15 mouse cellular contexts compared by ENCODE assay signal in the genomic region with DNA sequence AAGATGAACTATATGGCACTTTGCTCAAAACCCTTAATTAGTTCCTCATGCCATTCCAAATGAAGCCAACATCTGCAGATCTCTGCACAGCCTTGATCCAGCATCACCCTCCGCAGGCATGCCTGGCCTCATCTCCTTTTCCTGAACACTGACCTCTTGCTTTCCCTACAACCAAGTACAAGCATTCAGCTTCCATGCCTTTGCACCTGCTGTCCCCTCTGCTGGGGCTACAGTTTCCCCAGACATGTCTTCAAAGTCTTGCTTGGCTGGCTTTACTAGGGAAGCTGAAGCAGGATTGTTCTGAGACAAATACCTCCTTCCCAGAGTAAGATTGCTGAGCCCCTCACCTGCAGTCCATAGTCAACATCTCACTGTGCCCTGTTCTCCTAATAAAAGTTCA. TPM values are rescaled to one million over a fixed set of nuclear protein-coding genes. Genes with fewer than 3 reads are reported as not detected.
DNase-seq lines count a peak whose midpoint lies in the region; ATAC-seq and TF ChIP-seq lines count a peak whose summit lies in the region.
"Had no signal": no experiment of that assay in that cellular context is flagged by ENCODE, and none has a peak within 500 bp of the region (broad histone marks: within the 10 kb centered on the region; RNA-seq: fewer than 3 reads in every experiment).

No protein-coding gene starts in this region.

- no peak overlapping the region for H3K4me3 ChIP-seq in forebrain, postnatal 0 days (ENCODE audit: low read depth, low read length)
- no peak overlapping the region for H3K4me3 ChIP-seq in forebrain, embryonic 16.5 days (replicated peaks; ENCODE audit: low read length)
- peak overlapping the region; percentile 69; the same call in 1 of the 2 replicates for H3K4me3 ChIP-seq in layer of hippocampus, adult 2 months
- H3K4me3 ChIP-seq in midbrain, embryonic 16.5 days (ENCODE audit: low read depth, low read length), result no peak overlapping the region; the same call in 1 of the 2 replicates
- no peak overlapping the region for H3K4me3 ChIP-seq in midbrain, embryonic 13.5 days (replicated peaks)
- no peak overlapping the region; the same call in 1 of the 2 replicates for H3K4me3 ChIP-seq in neural tube, embryonic 15.5 days (replicated peaks)

- WGBS in forebrain, postnatal 0 days, result 73% methylated on average over 1 of the region's 1 CpGs
- WGBS in forebrain, embryonic 16.5 days, result 72% methylated on average over 1 of the region's 1 CpGs
- WGBS in midbrain, embryonic 16.5 days, result 50% methylated on average over 1 of the region's 1 CpGs
- 67% methylated on average over 1 of the region's 1 CpGs for WGBS in midbrain, embryonic 13.5 days
- WGBS in neural tube, embryonic 15.5 days, result 74% methylated on average over 1 of the region's 1 CpGs

- H3K27ac ChIP-seq in forebrain, postnatal 0 days (ENCODE audit: low read depth, low read length), result no peak overlapping the region
- no peak overlapping the region for H3K27ac ChIP-seq in forebrain, embryonic 16.5 days (ENCODE audit: low read length)
- peak overlapping the region; percentile 96 for H3K27ac ChIP-seq in layer of hippocampus, adult 2 months
- no peak overlapping the region for H3K27ac ChIP-seq in midbrain, embryonic 16.5 days (ENCODE audit: low read length)
- H3K27ac ChIP-seq in midbrain, embryonic 13.5 days, result no peak overlapping the region
- H3K27ac ChIP-seq in neural tube, embryonic 15.5 days (replicated peaks), result no peak overlapping the region

- H3K4me2 ChIP-seq in forebrain, postnatal 0 days (ENCODE audit: low read depth), result 0 out of 2 replicates have a peak overlapping the region, but pooled peaks have one; percentile 85
- no peak overlapping the region for H3K4me2 ChIP-seq in forebrain, embryonic 16.5 days (ENCODE audit: low read length)
- 0 out of 2 replicates have a peak overlapping the region, but pooled peaks have one; percentile 89 for H3K4me2 ChIP-seq in midbrain, embryonic 16.5 days (ENCODE audit: low read length)
- H3K4me2 ChIP-seq in midbrain, embryonic 13.5 days (replicated peaks), result no peak overlapping the region
- H3K4me2 ChIP-seq in neural tube, embryonic 15.5 days, result peak overlapping the region; percentile 90

- peaks cover 9% of the 10 kb centered on the region; the same call in 1 of the 2 replicates for H3K4me1 ChIP-seq in forebrain, postnatal 0 days (ENCODE audit: insufficient read depth)
- peaks cover 35% of the 10 kb centered on the region for H3K4me1 ChIP-seq in forebrain, embryonic 16.5 days (replicated peaks; ENCODE audit: control insufficient read depth, insufficient read depth, low read length)
- H3K4me1 ChIP-seq in midbrain, embryonic 16.5 days (ENCODE audit: control insufficient read depth, insufficient read depth, low read length), result peaks cover 35% of the 10 kb centered on the region
- peaks cover 40% of the 10 kb centered on the region for H3K4me1 ChIP-seq in midbrain, embryonic 13.5 days (replicated peaks)
- H3K4me1 ChIP-seq in neural tube, embryonic 15.5 days, result peaks cover 43% of the 10 kb centered on the region

- H3K27me3 ChIP-seq in forebrain, postnatal 0 days (ENCODE audit: insufficient read depth, low read length), result no peaks in the 10 kb centered on the region
- H3K27me3 ChIP-seq in forebrain, embryonic 16.5 days (replicated peaks; ENCODE audit: control insufficient read depth, insufficient read depth, low read length), result no peaks in the 10 kb centered on the region
- H3K27me3 ChIP-seq in midbrain, embryonic 16.5 days (ENCODE audit: control insufficient read depth, insufficient read depth, low read depth, low read length), result no peaks in the 10 kb centered on the region
- H3K27me3 ChIP-seq in midbrain, embryonic 13.5 days, result peaks cover 9% of the 10 kb centered on the region
- H3K27me3 ChIP-seq in neural tube, embryonic 15.5 days (replicated peaks), result 0 out of 2 replicates have a peak, but pooled peaks cover 5% of the 10 kb centered on the region
- H3K27me3 ChIP-seq: heart, embryonic 15.5 days had no signal

- TF ChIP-seq CTCF in forebrain, postnatal 0 days (IDR thresholded peaks at IDR 0.05; ENCODE audit: low read depth), result no peak
- TF ChIP-seq CTCF in layer of hippocampus, adult 2 months (conservative IDR thresholded peaks at IDR 0.05), result no peak

- no peak for ATAC-seq in forebrain, postnatal 0 days
- no peak for ATAC-seq in forebrain, embryonic 16.5 days
- ATAC-seq in midbrain, embryonic 16.5 days, result no peak
- no peak for ATAC-seq in midbrain, embryonic 13.5 days
- ATAC-seq in neural tube, embryonic 15.5 days (ENCODE audit: low FRiP score), result no peak

- H3K9ac ChIP-seq in forebrain, postnatal 0 days, result no peak overlapping the region
- no peak overlapping the region for H3K9ac ChIP-seq in forebrain, embryonic 16.5 days (replicated peaks; ENCODE audit: low read depth, low read length)
- 0 out of 2 replicates have a peak overlapping the region, but pooled peaks have one; percentile 8 for H3K9ac ChIP-seq in midbrain, embryonic 16.5 days (ENCODE audit: low read depth, low read length)
- no peak overlapping the region for H3K9ac ChIP-seq in midbrain, embryonic 13.5 days (replicated peaks)
- H3K9ac ChIP-seq in neural tube, embryonic 15.5 days (replicated peaks), result no peak overlapping the region

- H3K36me3 ChIP-seq in forebrain, postnatal 0 days (ENCODE audit: insufficient read depth), result no peaks in the 10 kb centered on the region
- H3K36me3 ChIP-seq in forebrain, embryonic 16.5 days (ENCODE audit: control insufficient read depth, insufficient read depth), result no peaks in the 10 kb centered on the region
- H3K36me3 ChIP-seq in midbrain, embryonic 16.5 days (ENCODE audit: control insufficient read depth, insufficient read depth, low read length), result no peaks in the 10 kb centered on the region
- no peaks in the 10 kb centered on the region for H3K36me3 ChIP-seq in midbrain, embryonic 13.5 days
- H3K36me3 ChIP-seq in neural tube, embryonic 15.5 days, result no peaks in the 10 kb centered on the region
- H3K36me3 ChIP-seq: heart, embryonic 15.5 days had no signal

- H3K9me3 ChIP-seq in forebrain, postnatal 0 days (ENCODE audit: low read length), result no peaks in the 10 kb centered on the region
- H3K9me3 ChIP-seq in forebrain, embryonic 16.5 days (ENCODE audit: control insufficient read depth, low read length), result no peaks in the 10 kb centered on the region
- no peaks in the 10 kb centered on the region for H3K9me3 ChIP-seq in midbrain, embryonic 16.5 days (replicated peaks; ENCODE audit: control insufficient read depth, low read length, poor library complexity, severe bottlenecking)
- H3K9me3 ChIP-seq in midbrain, embryonic 13.5 days, result no peaks in the 10 kb centered on the region
- no peaks in the 10 kb centered on the region for H3K9me3 ChIP-seq in neural tube, embryonic 15.5 days (replicated peaks)
- H3K9me3 ChIP-seq: heart, embryonic 15.5 days had no signal

- intact Hi-C loops in left cerebral cortex, postnatal 25 days (cut with DNase I), result loop anchor here (5.0 kb wide), 1 partner anchor 63 kb away; no protein-coding TSS in a partner anchor

- no peak for DNase-seq in forebrain, postnatal 0 days
- no peak for DNase-seq in layer of hippocampus, adult 2 months (ENCODE audit: low spot score in 2 of 2)
- no peak for DNase-seq in layer of hippocampus, adult 11-12 months (ENCODE audit: low spot score)
- no peak for DNase-seq in left cerebral cortex, postnatal 25 days (ENCODE audit: low spot score in 2 of 2)
- DNase-seq: adrenal gland, adult 8-10 months; cerebellum, adult 9-11 months; gastrocnemius, postnatal 36 days; kidney, postnatal 14 days; right cerebral cortex, postnatal 25 days; thymus, adult 18-20 months had no signal

RNA-seq across cellular contexts. Expression of a gene that starts 0.9 kb away (rescaled TPM):
- total RNA-seq in forebrain, postnatal 0 days (2014; rRNA removed), result 32.0 and 41.9 TPM in 2 replicates
- 22.9 and 30.3 TPM in 2 replicates for polyA plus RNA-seq in forebrain, postnatal 0 days (2015; fragmentation: Nextera tagmentation; extraction: Ambion mirVana)
- 43.4 and 44.0 TPM in 2 replicates for polyA plus RNA-seq in forebrain, embryonic 16.5 days (2015; fragmentation: Nextera tagmentation; extraction: Ambion mirVana)
- 10 to 100 TPM; 53.6 to 56.0 TPM for total RNA-seq in layer of hippocampus, adult 2 months (2021)
- 42.5 and 43.2 TPM in 2 replicates for polyA plus RNA-seq in midbrain, embryonic 16.5 days (2015; fragmentation: Nextera tagmentation; extraction: Ambion mirVana)
- 32.8 and 35.0 TPM in 2 replicates for polyA plus RNA-seq in midbrain, embryonic 13.5 days (2015; fragmentation: Nextera tagmentation; extraction: Ambion mirVana)
- polyA plus RNA-seq in neural tube, embryonic 15.5 days (2015; fragmentation: Nextera tagmentation; extraction: Ambion mirVana), result 43.1 and 46.3 TPM in 2 replicates
- total RNA-seq in left cerebral cortex, postnatal 25 days (2021), result 10 to 100 TPM; 57.2 to 67.5 TPM

RNA-seq across cellular contexts. Expression of a gene that starts 51.1 kb away (rescaled TPM):
- 398 and 490 TPM in 2 replicates for total RNA-seq in forebrain, postnatal 0 days (2014; rRNA removed)
- polyA plus RNA-seq in forebrain, postnatal 0 days (2015; fragmentation: Nextera tagmentation; extraction: Ambion mirVana), result 160 and 248 TPM in 2 replicates
- 234 and 240 TPM in 2 replicates for polyA plus RNA-seq in forebrain, embryonic 16.5 days (2015; fragmentation: Nextera tagmentation; extraction: Ambion mirVana)
- 100 to 1,000 TPM; 104 to 108 TPM for total RNA-seq in layer of hippocampus, adult 2 months (2021)
- polyA plus RNA-seq in midbrain, embryonic 16.5 days (2015; fragmentation: Nextera tagmentation; extraction: Ambion mirVana), result 193 and 218 TPM in 2 replicates
- polyA plus RNA-seq in midbrain, embryonic 13.5 days (2015; fragmentation: Nextera tagmentation; extraction: Ambion mirVana), result 233 and 269 TPM in 2 replicates
- polyA plus RNA-seq in neural tube, embryonic 15.5 days (2015; fragmentation: Nextera tagmentation; extraction: Ambion mirVana), result 178 and 216 TPM in 2 replicates
- total RNA-seq in left cerebral cortex, postnatal 25 days (2021), result 100 to 1,000 TPM; 133 to 141 TPM

RNA-seq across cellular contexts. Expression of a gene that starts 57.9 kb away (rescaled TPM):
- total RNA-seq in forebrain, postnatal 0 days (2014; rRNA removed), result 2.5 and 3.0 TPM in 2 replicates
- polyA plus RNA-seq in forebrain, postnatal 0 days (2015; fragmentation: Nextera tagmentation; extraction: Ambion mirVana), result 0.74 and 1.1 TPM in 2 replicates
- 0.97 and 1.1 TPM in 2 replicates for polyA plus RNA-seq in forebrain, embryonic 16.5 days (2015; fragmentation: Nextera tagmentation; extraction: Ambion mirVana)
- total RNA-seq in layer of hippocampus, adult 2 months (2021), result 1 to 10 TPM in 1 of 2 experiments, under 1 TPM in 1; 0.87 to 1.8 TPM
- 0.85 and 0.86 TPM in 2 replicates for polyA plus RNA-seq in midbrain, embryonic 16.5 days (2015; fragmentation: Nextera tagmentation; extraction: Ambion mirVana)
- polyA plus RNA-seq in midbrain, embryonic 13.5 days (2015; fragmentation: Nextera tagmentation; extraction: Ambion mirVana), result 0.76 and 0.79 TPM in 2 replicates
- 0.81 and 1.7 TPM in 2 replicates for polyA plus RNA-seq in neural tube, embryonic 15.5 days (2015; fragmentation: Nextera tagmentation; extraction: Ambion mirVana)
- total RNA-seq in left cerebral cortex, postnatal 25 days (2021), result 1 to 10 TPM; 1.3 to 1.8 TPM

Comparison
In these comparisons a context has a peak if more than half of its experiments do, and no peak if none do; other contexts are left out.
1. H3K4me2 ChIP-seq: peak in forebrain, postnatal 0 days (single experiment), midbrain, embryonic 16.5 days (single experiment) and neural tube, embryonic 15.5 days (single experiment); none in forebrain, embryonic 16.5 days (single experiment) and midbrain, embryonic 13.5 days (single experiment).